Mouse (Mus musculus): ENCODE results near the gene Cbx8. TPM values are rescaled to one million over a fixed set of nuclear protein-coding genes. Genes with fewer than 3 reads are reported as not detected.

The Cbx8 gene
- total RNA-seq, 4 experiments from 2014 or later = 15.3 to 24.0 (median 16.5) TPM

Other genes with a start within 250 kb of the Cbx8 start
- gene Rbfox3, start 129.4 kb downstream of the Cbx8 start, total RNA-seq (2022) = 10 to 100 TPM in 1 of 4 experiments, 1 to 10 TPM in 3; 5.3 to 13.6 (median 7.8) TPM
- not detected for gene Enpp7, start 52.8 kb downstream of the Cbx8 start, total RNA-seq (2022)
- 1 to 10 TPM; 4.6 to 8.1 (median 5.6) TPM for gene Cbx2, start 18.0 kb downstream of the Cbx8 start, total RNA-seq (2022)
- gene Cbx4, start 45.3 kb upstream of the Cbx8 start, total RNA-seq (2022) = 100 to 1,000 TPM in 1 of 4 experiments, 10 to 100 TPM in 3; 70.8 to 227 (median 87.4) TPM
- gene Tbc1d16, start 187.5 kb upstream of the Cbx8 start, total RNA-seq (2022) = 10 to 100 TPM; 17.1 to 26.4 (median 22.0) TPM
- 1 to 10 TPM in 2 of 4 experiments, under 1 TPM in 2; 0.73 to 1.9 (median 1.3) TPM for gene Ccdc40, start 187.6 kb upstream of the Cbx8 start, total RNA-seq (2022)
- gene Gaa, start 226.9 kb upstream of the Cbx8 start, total RNA-seq (2022) = 100 to 1,000 TPM; 128 to 162 (median 139) TPM

All from adrenal gland, adult 8-10 months (tissue).